Mouse (Mus musculus) liver, embryonic 12.5 days (tissue): ENCODE data around the gene Prm1. TPM values are rescaled to one million over a fixed set of nuclear protein-coding genes. Genes with fewer than 3 reads are reported as not detected.

Experiments
- ATAC-seq: fragments of 200-750 bp; cut with Nextera tagmentation; 2 replicates; pipeline ENCODE4 v1.8.0; 2017; ENCODE audit warnings: moderate number of reproducible peaks, mild to moderate bottlenecking, moderate library complexity
- H3K27ac ChIP-seq: fragments of 300-500 bp; sonication (generic); 2 replicates; pipeline ENCODE4 v1.5.1; 2016; ENCODE audit warnings: mild to moderate bottlenecking
- H3K27me3 ChIP-seq: fragments of 300-500 bp; sonication (generic); replicated peaks from 2 replicates; pipeline ENCODE4 v1.6.1; 2016; ENCODE audit warnings: mild to moderate bottlenecking, moderate library complexity
- H3K36me3 ChIP-seq: fragments of 300-500 bp; sonication (generic); 2 replicates; pipeline ENCODE4 v1.6.1; 2016; ENCODE audit warnings: mild to moderate bottlenecking, moderate library complexity
- H3K4me1 ChIP-seq: fragments of 300-500 bp; sonication (generic); 2 replicates; pipeline ENCODE4 v1.6.1; 2016
- H3K4me2 ChIP-seq: fragments of 300-500 bp; sonication (generic); 2 replicates; pipeline ENCODE4 v1.6.1; 2016; ENCODE audit warnings: mild to moderate bottlenecking, moderate library complexity
- H3K4me3 ChIP-seq: fragments of 300-500 bp; sonication (generic); 2 replicates; pipeline ENCODE4 v1.5.1; 2016; ENCODE audit warnings: mild to moderate bottlenecking, moderate library complexity
- H3K9ac ChIP-seq: fragments of 300-500 bp; sonication (generic); 2 replicates; pipeline ENCODE4 v1.6.1; 2016; ENCODE audit warnings: mild to moderate bottlenecking, moderate library complexity
- H3K9me3 ChIP-seq: fragments of 300-500 bp; sonication (generic); replicated peaks from 2 replicates; pipeline ENCODE4 v1.6.1; 2016; ENCODE audit warnings: mild to moderate bottlenecking, moderate library complexity
- WGBS: fragments of 180-500 bp; shearing (Covaris S2); methylation state at CpG from one replicate; pipeline ENCODE4 v1.1.7; 2016; ENCODE audit not compliant: insufficient replicate concordance; 5-methylcytosine and 5-hydroxymethylcytosine counted together
- polyA plus RNA-seq: library from polyadenylated mRNA; unstranded; fragments of >200 nt; fragmentation: Nextera tagmentation; extraction: Ambion mirVana; gene quantifications from 2 replicates; pipeline ENCODE4 v1.2.1, GENCODE M21; 2016

Gene Prm1
- polyA plus RNA-seq, 1 experiment from 2014 or later, result not detected

DNA sequence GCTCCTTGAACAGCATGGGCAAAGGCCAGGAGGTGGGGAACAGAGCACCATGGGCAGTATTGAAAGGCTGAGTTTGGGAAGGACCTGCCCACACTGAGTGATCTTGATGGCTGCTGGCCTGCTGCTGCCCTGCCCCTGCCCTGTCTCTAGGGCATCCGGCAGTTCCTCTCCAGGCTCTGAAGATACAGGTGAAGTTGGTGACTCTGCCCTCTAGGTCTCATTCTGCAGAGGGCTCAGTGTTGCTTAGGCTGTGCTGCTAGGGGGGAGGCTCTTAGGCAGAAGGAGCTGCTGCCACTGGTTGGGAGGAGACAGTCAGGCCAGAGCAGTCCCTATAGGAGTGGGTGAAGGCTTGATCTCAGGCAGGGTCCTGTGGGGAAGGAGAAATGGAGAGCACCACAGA, 32.3 kb upstream of the Prm1 start:
- H3K9me3 ChIP-seq, result no peaks in the 10 kb centered on the region
- no peak overlapping the region for H3K9ac ChIP-seq
- H3K4me1 ChIP-seq, result peaks cover 48% of the 10 kb centered on the region
- H3K27ac ChIP-seq, result no peak overlapping the region
- no peaks in the 10 kb centered on the region; the same call in 1 of the 2 replicates for H3K27me3 ChIP-seq
- 83% methylated on average over 1 of the region's 1 CpGs for WGBS
- no peak overlapping the region for H3K4me2 ChIP-seq
- H3K36me3 ChIP-seq, result peaks cover 16% of the 10 kb centered on the region; the same call in 1 of the 2 replicates
- H3K4me3 ChIP-seq, result no peak overlapping the region
- no peak for ATAC-seq

DNA sequence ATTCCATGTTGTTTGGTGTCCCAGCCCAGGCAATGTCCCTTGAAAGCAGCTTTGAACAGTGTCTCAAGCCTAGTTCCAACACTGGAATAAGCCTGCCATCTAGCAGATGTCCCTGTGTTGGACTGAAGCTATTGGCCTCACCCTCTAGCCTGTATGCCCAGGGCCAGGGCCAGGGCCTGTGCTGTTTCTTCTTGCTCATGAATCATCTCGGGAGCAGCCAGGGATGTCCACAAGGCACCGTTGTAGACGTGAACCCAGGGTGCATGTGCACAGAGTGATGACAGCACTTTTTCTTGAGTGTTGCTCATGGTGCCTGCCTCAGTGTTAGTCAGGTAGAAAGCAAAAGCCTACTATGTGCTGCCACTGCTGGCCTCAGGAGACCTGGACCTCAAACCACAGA, 31.6 kb upstream of the Prm1 start:
- peaks cover 16% of the 10 kb centered on the region; the same call in 1 of the 2 replicates for H3K36me3 ChIP-seq
- no peak overlapping the region for H3K9ac ChIP-seq
- no peak overlapping the region for H3K27ac ChIP-seq
- no peaks in the 10 kb centered on the region for H3K9me3 ChIP-seq
- 79% methylated on average over 3 of the region's 3 CpGs for WGBS
- H3K27me3 ChIP-seq, result no peaks in the 10 kb centered on the region; the same call in 1 of the 2 replicates
- no peak overlapping the region for H3K4me3 ChIP-seq
- ATAC-seq, result no peak
- H3K4me2 ChIP-seq, result no peak overlapping the region
- peaks cover 48% of the 10 kb centered on the region for H3K4me1 ChIP-seq

DNA sequence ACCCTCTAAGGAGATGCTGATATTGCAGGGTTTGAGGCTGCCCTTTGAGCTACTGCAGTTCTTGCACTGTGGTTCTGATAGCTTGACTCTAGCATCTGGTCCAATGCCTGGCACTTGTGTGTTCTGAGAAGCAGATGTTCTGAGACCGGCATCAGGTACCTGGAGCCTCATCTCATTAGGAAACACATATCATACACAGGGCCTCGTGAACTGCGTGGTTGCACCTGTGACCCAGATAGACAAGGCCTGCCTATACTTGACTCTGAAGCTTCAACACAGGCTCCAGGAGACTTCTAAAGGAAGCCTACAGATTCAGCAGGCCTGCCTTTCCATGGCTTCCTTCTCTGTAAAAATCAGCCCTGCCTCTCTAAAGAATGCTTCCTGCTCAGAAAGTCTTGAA, 30.7 kb upstream of the Prm1 start:
- no peaks in the 10 kb centered on the region; the same call in 1 of the 2 replicates for H3K27me3 ChIP-seq
- 82% methylated on average over 3 of the region's 3 CpGs for WGBS
- no peak overlapping the region for H3K27ac ChIP-seq
- no peak overlapping the region for H3K4me2 ChIP-seq
- H3K9me3 ChIP-seq, result no peaks in the 10 kb centered on the region
- peaks cover 48% of the 10 kb centered on the region for H3K4me1 ChIP-seq
- no peak for ATAC-seq
- peaks cover 16% of the 10 kb centered on the region; the same call in 1 of the 2 replicates for H3K36me3 ChIP-seq
- no peak overlapping the region for H3K9ac ChIP-seq
- H3K4me3 ChIP-seq, result no peak overlapping the region

DNA sequence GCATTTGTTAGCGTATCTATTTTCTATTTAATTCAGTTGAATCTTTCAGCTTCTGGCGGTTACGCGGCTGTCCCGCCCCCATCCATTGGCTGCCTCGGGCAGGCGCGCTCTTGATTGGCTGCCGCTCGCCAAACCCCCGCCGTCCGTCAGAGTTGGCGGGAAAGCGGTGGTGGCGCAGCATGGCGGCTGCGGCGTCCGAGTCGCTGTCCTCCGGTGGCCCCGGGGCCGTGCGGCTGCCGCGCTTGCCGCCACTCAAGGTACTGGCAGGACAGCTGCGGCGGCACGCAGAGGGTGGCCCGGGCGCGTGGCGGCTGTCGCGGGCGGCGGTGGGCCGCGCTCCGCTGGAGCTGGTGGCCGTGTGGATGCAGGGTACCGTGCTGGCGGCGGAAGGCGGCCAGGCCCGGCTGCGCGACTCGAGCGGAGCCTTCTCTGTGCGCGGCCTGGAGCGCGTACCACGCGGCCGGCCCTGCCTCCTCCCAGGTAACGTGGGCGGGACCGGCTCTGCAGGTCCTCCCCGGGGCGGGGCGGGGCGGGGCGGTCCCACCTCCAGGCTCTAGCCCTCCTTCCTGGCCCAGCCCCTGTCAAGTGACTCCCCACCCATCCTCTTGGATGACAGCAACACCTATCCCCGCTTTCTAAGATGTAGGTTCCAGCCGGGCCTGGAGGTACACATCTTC, 29.4 kb upstream of the Prm1 start, which contains the start of gene Rmi2:
Gene Rmi2 (plus strand): TSS at position 149 of the 677 bp plus-strand sequence.
- peaks cover 7% of the 10 kb centered on the region; the same call in 1 of the 2 replicates for H3K36me3 ChIP-seq
- H3K9me3 ChIP-seq, result no peaks in the 10 kb centered on the region
- under 1% methylated on average over 68 of the region's 69 CpGs for WGBS
- H3K4me2 ChIP-seq, result peak within 1 kb of the TSS; percentile 99
- peaks cover 48% of the 10 kb centered on the region for H3K4me1 ChIP-seq
- peak within 1 kb of the TSS; percentile 91 for H3K27ac ChIP-seq
- H3K27me3 ChIP-seq, result no peaks in the 10 kb centered on the region; the same call in 1 of the 2 replicates
- peak; percentile 98 for ATAC-seq
- H3K9ac ChIP-seq, result peak within 1 kb of the TSS; percentile 89
- peak within 1 kb of the TSS; percentile 86 for H3K4me3 ChIP-seq

DNA sequence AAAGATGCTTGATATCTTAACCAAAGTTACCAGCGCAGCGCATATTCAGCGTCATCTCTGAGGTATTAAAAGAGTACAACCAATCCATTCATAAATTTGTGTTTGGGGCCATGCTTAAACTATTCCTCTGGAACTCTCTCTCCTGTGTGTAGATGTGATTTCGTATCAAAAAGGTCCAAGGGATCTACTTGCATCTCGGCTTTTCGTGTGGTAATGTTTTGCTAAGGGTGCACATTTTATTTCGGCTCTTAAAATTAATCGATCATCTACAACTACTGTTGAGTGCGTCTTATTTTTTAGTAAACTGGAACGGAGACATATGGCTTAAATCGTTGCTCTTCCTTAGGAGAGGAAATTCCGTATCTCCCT, 28.9 kb upstream of the Prm1 start:
- Histone ChIP-seq H3K36me3 (peaks cover 2% of the 10 kb centered on the region; the same call in 1 of the 2 replicates), H3K4me3 (peak overlapping the region; percentile 86), H3K9me3 (no peaks in the 10 kb centered on the region), H3K9ac (peak overlapping the region; percentile 89), H3K4me2 (peak overlapping the region; percentile 99), H3K27ac (peak overlapping the region; percentile 91; the same call in 1 of the 2 replicates), H3K4me1 (peaks cover 48% of the 10 kb centered on the region), H3K27me3 (no peaks in the 10 kb centered on the region; the same call in 1 of the 2 replicates)
- 9% methylated on average over 12 of the region's 12 CpGs for WGBS
- no peak for ATAC-seq

DNA sequence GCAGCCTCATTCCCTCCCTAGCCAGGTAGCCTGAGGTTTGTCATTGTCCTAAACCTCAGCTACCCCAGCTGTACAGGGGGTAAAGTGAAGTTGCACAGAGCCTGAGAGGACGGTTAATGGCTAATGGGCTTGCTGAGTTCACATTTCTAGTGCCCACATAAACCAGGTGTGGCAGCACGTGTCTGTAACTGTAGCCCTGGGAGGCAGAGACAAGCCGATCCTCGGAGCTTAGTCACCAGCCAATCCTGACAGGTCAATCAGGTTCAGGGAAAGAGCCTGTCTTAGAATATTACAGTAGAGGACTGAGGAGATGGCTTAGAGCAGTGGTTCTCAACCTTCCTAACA, 22.8 kb upstream of the Prm1 start:
- Histone ChIP-seq H3K9me3 (no peaks in the 10 kb centered on the region), H3K27me3 (peaks cover 4% of the 10 kb centered on the region; the same call in 1 of the 2 replicates), H3K4me2 (no peak overlapping the region), H3K4me1 (no peaks in the 10 kb centered on the region), H3K9ac (no peak overlapping the region), H3K27ac (no peak overlapping the region), H3K36me3 (no peaks in the 10 kb centered on the region), H3K4me3 (no peak overlapping the region)
- WGBS, result 61% methylated on average over 4 of the region's 4 CpGs
- ATAC-seq, result no peak

DNA sequence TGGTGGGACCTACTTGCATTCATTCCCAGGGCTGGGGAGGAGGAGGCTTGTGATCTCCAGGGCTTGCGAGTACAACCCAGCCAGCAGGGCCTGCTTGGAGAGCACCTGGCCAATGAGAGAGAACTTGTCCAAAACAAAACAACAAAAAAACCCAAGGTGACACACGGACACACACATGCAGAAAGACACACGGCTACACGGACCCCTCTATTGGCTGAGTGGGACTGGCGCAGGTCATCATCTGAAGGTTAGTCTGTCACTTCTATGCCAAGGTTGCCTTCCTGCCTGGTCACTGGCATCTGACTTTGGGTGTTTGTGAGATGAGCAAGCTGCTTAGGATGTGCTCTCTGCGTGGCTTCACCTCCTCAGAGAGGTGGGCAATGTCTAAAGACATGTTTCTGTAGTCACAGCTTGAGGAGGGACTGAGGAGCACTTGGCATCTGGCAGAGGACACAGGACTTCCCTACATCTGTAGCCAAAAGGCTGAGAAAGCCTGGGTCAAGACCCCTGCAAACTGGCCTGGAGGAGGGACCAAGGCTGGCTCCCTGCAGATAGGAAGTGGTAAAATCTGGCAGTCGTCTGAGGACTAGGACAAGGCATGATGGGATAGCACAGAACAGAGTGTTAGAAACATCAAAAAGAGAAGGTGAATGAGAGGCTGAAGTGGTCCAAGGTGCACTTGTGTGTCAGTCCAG, 22.3 kb upstream of the Prm1 start:
- Histone ChIP-seq H3K9me3 (no peaks in the 10 kb centered on the region), H3K36me3 (no peaks in the 10 kb centered on the region), H3K27me3 (peaks cover 4% of the 10 kb centered on the region; the same call in 1 of the 2 replicates), H3K9ac (no peak overlapping the region), H3K4me1 (no peaks in the 10 kb centered on the region), H3K27ac (no peak overlapping the region), H3K4me3 (no peak overlapping the region), H3K4me2 (no peak overlapping the region)
- 65% methylated on average over 7 of the region's 7 CpGs for WGBS
- no peak for ATAC-seq

DNA sequence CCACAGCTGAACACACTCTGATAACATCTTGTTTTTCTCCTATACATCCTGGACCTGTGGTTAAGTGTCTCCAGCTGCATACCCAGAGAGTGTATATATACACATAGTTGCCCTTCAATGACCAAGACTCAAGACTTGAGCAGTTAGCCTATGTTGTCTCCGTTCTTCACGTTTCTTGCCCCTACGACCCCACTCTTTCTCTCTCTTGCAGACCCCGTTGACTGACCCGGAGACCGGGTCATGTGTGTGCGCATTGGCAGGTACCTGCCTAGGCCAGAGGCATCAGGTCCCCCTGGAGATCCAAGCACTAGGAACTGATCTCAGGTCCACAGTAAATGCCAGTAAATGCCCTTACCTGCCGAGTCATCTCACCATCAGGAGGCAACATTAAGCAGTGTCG, 21.6 kb upstream of the Prm1 start:
- no peaks in the 10 kb centered on the region for H3K9me3 ChIP-seq
- no peaks in the 10 kb centered on the region for H3K36me3 ChIP-seq
- H3K4me3 ChIP-seq, result no peak overlapping the region
- H3K27me3 ChIP-seq, result peaks cover 4% of the 10 kb centered on the region; the same call in 1 of the 2 replicates
- H3K9ac ChIP-seq, result no peak overlapping the region
- no peak for ATAC-seq
- no peaks in the 10 kb centered on the region for H3K4me1 ChIP-seq
- H3K4me2 ChIP-seq, result no peak overlapping the region
- 75% methylated on average over 9 of the region's 9 CpGs for WGBS
- no peak overlapping the region for H3K27ac ChIP-seq

DNA sequence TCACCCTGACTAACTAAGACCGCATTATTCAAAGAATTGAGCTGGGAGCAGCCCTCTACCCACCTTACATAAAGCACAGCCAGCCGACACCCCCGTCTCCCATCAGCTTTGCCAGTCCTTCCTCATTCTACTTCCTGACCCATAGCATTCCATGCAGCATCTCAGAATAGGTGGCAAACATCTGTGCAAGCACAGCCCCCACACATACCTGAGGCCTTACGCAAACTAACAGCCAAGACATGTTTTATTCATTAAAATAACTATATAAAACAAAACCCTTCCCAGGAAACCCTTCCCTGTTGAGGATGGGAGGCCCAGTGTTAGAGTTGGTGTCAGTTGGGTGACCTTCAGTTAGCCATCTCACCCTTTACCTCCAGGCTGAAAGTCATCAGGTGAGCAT, 20.2 kb upstream of the Prm1 start:
- H3K4me2 ChIP-seq, result no peak overlapping the region
- no peak overlapping the region for H3K4me3 ChIP-seq
- no peaks in the 10 kb centered on the region for H3K4me1 ChIP-seq
- H3K36me3 ChIP-seq, result no peaks in the 10 kb centered on the region
- H3K27ac ChIP-seq, result no peak overlapping the region
- no peaks in the 10 kb centered on the region for H3K9me3 ChIP-seq
- whole genome bisulfite sequencing, result 65% methylated on average over 4 of the region's 4 CpGs
- no peak for ATAC-seq
- peaks cover 4% of the 10 kb centered on the region; the same call in 1 of the 2 replicates for H3K27me3 ChIP-seq
- no peak overlapping the region for H3K9ac ChIP-seq

DNA sequence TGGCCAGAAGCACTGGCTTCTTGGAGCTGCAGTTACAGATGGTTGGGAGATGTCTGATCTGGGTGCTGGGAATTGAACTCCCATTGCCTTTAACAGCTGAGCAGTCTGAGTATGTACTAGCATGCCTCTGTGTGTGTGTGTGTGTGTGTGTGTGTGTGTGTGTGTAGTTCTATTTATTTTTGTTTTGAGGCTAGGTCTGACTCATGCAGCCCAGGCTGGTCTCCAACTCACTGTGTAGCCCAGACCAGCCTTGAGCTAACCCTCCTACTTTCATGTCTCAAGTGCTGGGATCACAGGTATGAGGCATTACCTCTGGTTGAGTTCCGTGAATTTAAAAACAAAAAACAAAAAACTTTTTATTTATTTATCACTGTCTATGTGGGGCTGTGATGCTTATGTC, 18.9 kb upstream of the Prm1 start:
- no peak for ATAC-seq
- Histone ChIP-seq H3K9ac (no peak overlapping the region), H3K27me3 (peaks cover 8% of the 10 kb centered on the region; the same call in 1 of the 2 replicates), H3K9me3 (no peaks in the 10 kb centered on the region), H3K4me2 (no peak overlapping the region), H3K27ac (no peak overlapping the region), H3K36me3 (no peaks in the 10 kb centered on the region), H3K4me3 (no peak overlapping the region), H3K4me1 (no peaks in the 10 kb centered on the region)
- WGBS, result 69% methylated on average over 1 of the region's 1 CpGs

DNA sequence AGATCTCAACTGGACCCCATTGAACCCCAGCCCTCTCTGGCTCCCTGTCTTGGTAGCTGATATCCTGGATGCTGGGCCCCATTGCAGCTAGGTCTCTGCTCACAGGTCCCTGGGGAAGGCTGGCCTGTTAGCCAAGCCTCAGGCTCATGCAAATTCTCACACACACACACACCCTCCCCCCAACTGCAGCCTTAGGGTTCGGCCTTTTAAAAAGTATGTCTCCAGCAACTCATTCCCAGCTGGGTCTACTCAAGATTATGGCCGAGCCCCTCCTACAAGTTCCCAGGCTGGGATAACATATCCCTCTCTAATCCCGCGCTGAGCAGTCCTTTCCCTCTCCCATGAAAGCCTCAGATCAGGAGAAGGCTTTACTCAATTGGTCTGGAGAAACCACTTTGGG, 15.7 kb upstream of the Prm1 start:
- Histone ChIP-seq H3K9me3 (no peaks in the 10 kb centered on the region), H3K9ac (no peak overlapping the region), H3K36me3 (no peaks in the 10 kb centered on the region), H3K4me2 (no peak overlapping the region), H3K27ac (no peak overlapping the region), H3K27me3 (peaks cover 16% of the 10 kb centered on the region; the same call in 1 of the 2 replicates), H3K4me3 (no peak overlapping the region), H3K4me1 (no peaks in the 10 kb centered on the region)
- no peak for ATAC-seq
- 64% methylated on average over 4 of the region's 4 CpGs for WGBS

DNA sequence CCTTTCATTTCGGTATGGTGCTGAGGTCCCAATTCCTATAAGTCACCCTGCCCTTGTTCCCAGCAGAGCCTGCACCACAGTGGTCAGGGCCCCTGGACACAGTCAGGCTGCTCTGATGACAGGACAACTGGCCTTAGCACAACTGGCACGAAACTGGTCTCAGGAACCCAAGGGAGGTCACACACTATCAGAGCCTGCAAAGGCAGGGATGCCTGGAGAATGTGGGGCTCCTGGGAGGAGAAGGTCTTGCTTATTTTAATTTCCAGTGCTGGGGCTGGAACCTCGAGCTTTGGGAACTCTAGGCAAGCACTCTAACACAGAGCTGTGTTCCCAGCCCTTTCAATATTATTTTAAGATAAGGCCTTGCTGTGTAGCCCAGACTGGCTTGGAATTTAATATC, 14.3 kb upstream of the Prm1 start:
- H3K9ac ChIP-seq, result no peak overlapping the region
- H3K9me3 ChIP-seq, result no peaks in the 10 kb centered on the region
- no peaks in the 10 kb centered on the region for H3K36me3 ChIP-seq
- no peak overlapping the region for H3K4me2 ChIP-seq
- peaks cover 2% of the 10 kb centered on the region for H3K4me1 ChIP-seq
- ATAC-seq, result no peak
- peaks cover 17% of the 10 kb centered on the region; the same call in 1 of the 2 replicates for H3K27me3 ChIP-seq
- 52% methylated on average over 3 of the region's 3 CpGs for WGBS
- no peak overlapping the region for H3K27ac ChIP-seq
- H3K4me3 ChIP-seq, result no peak overlapping the region
